Comparison of ENCODE assay signal across 8 mouse cellular contexts in genomic region chr2:158610488-158611325, GRCm38 (mm10). TPM values are rescaled to one million over a fixed set of nuclear protein-coding genes. Genes with fewer than 3 reads are reported as not detected.
DNase-seq lines count a peak whose midpoint lies in the region; ATAC-seq lines count a peak whose summit lies in the region.

Slc32a1 (plus strand) TSS chr2:158610767.

- no peak within 1 kb of the TSS for H3K9ac ChIP-seq in intestine, embryonic 14.5 days (ENCODE audit: low read length)
- H3K9ac ChIP-seq in liver, embryonic 16.5 days (ENCODE audit: low read depth, low read length) = no peak within 1 kb of the TSS

- no peaks in the 10 kb centered on the region for H3K9me3 ChIP-seq in intestine, embryonic 14.5 days (ENCODE audit: control insufficient read depth, low read length)
- no peaks in the 10 kb centered on the region for H3K9me3 ChIP-seq in liver, embryonic 16.5 days (replicated peaks; ENCODE audit: control insufficient read depth, low read length)

- 1% methylated on average over 77 of the region's 77 CpGs for WGBS in intestine, embryonic 14.5 days
- under 1% methylated on average over 64 of the region's 77 CpGs for WGBS in liver, embryonic 16.5 days (ENCODE audit: insufficient replicate concordance)

- DNase-seq in cerebellum, postnatal 10 days = peak; percentile 47 to 58
- DNase-seq in cerebellum, adult 11 months = no peak
- DNase-seq in retina, postnatal 1 day = peak; percentile 58
- DNase-seq in retina, embryonic 14.5 days (ENCODE audit: low spot score) = no peak
- DNase-seq in intestine, embryonic 14.5 days (ENCODE audit: low spot score) = peak; percentile 67
- DNase-seq in urinary bladder, postnatal 25 days (ENCODE audit: low spot score) = no peak
- DNase-seq in ovary, postnatal 36 days (ENCODE audit: low spot score) = no peak

- no peak for ATAC-seq in intestine, embryonic 14.5 days (replicated peaks; ENCODE audit: low FRiP score, low TSS enrichment, low read depth)
- no peak; the same call in 1 of the 2 replicates for ATAC-seq in liver, embryonic 16.5 days (ENCODE audit: low read depth)

- H3K4me2 ChIP-seq in intestine, embryonic 14.5 days (ENCODE audit: low read length) = 0 out of 2 replicates have a peak within 1 kb of the TSS, but pooled peaks have one; percentile 8
- no peak within 1 kb of the TSS for H3K4me2 ChIP-seq in liver, embryonic 16.5 days (ENCODE audit: low read depth, low read length)

- 0 out of 2 replicates have a peak, but pooled peaks cover 3% of the 10 kb centered on the region for H3K4me1 ChIP-seq in intestine, embryonic 14.5 days (replicated peaks; ENCODE audit: control insufficient read depth, insufficient read depth, low read length)
- H3K4me1 ChIP-seq in liver, embryonic 16.5 days (ENCODE audit: control insufficient read depth, low read depth, low read length) = peaks cover 11% of the 10 kb centered on the region

- H3K36me3 ChIP-seq in intestine, embryonic 14.5 days (ENCODE audit: control insufficient read depth, insufficient read depth, low read length) = no peaks in the 10 kb centered on the region
- no peaks in the 10 kb centered on the region for H3K36me3 ChIP-seq in liver, embryonic 16.5 days (ENCODE audit: control insufficient read depth, insufficient read depth)

- no peak within 1 kb of the TSS for H3K27ac ChIP-seq in intestine, embryonic 14.5 days (ENCODE audit: low read depth)
- H3K27ac ChIP-seq in liver, embryonic 16.5 days (ENCODE audit: low read length) = no peak within 1 kb of the TSS

- peak within 1 kb of the TSS; percentile 11; the same call in 1 of the 2 replicates for H3K4me3 ChIP-seq in intestine, embryonic 14.5 days (ENCODE audit: low read depth, low read length)
- 0 out of 2 replicates have a peak within 1 kb of the TSS, but pooled peaks have one; percentile 3 for H3K4me3 ChIP-seq in liver, embryonic 16.5 days (ENCODE audit: low read depth, low read length)

- peaks cover 100% of the 10 kb centered on the region for H3K27me3 ChIP-seq in intestine, embryonic 14.5 days (replicated peaks; ENCODE audit: control insufficient read depth, insufficient read depth, low read length)
- H3K27me3 ChIP-seq in liver, embryonic 16.5 days (ENCODE audit: control insufficient read depth, insufficient read depth, low read depth, low read length) = peaks cover 94% of the 10 kb centered on the region

RNA-seq across cellular contexts. Expression of gene Slc32a1, which starts in this region (rescaled TPM):
- polyA plus RNA-seq in intestine, embryonic 14.5 days (2014; fragmentation: Nextera tagmentation; extraction: Ambion mirVana) = not detected in 2 replicates
- polyA plus RNA-seq in liver, embryonic 16.5 days (2015; fragmentation: Nextera tagmentation; extraction: Ambion mirVana) = not detected in 2 replicates

Comparison
In these comparisons a context has a peak if more than half of its experiments do, and no peak if none do; other contexts are left out.
1. DNase-seq: peak in cerebellum, postnatal 10 days (2 of 2) and retina, postnatal 1 day (single experiment); none in cerebellum, adult 11 months (single experiment), retina, embryonic 14.5 days (single experiment), urinary bladder, postnatal 25 days (single experiment) and ovary, postnatal 36 days (single experiment).
2. Peak in DNase-seq, H3K4me3 ChIP-seq and H3K4me2 ChIP-seq in intestine, embryonic 14.5 days; RNA of the gene not detected or under 1 TPM.